Mouse (Mus musculus) monocyte, adult 5-6 weeks (primary cell): Measurements from ENCODE around the gene Actl11. TPM values are rescaled to one million over a fixed set of nuclear protein-coding genes. Genes with fewer than 3 reads are reported as not detected.

Experiments
- total RNA-seq: library from RNA; stranded (forward); fragments of 200-1000, 200-491, 200-594 nt; gene quantifications from 3 replicates; pipeline ENCODE4 v1.2.3, GENCODE M21; 2017

Actl11 gene
- total RNA-seq, 1 experiment from 2014 or later, result 0.19 TPM

Other genes starting within 250 kb of the Actl11 start
- gene Gnat1, start 248.8 kb upstream of the Actl11 start, total RNA-seq, result 1.8 TPM in 1 of 3 replicates, not detected in the others
- not detected in 3 replicates for gene Sema3f, start 218.0 kb upstream of the Actl11 start, total RNA-seq
- gene Rbm5, start 157.5 kb upstream of the Actl11 start, total RNA-seq, result 339 to 489 TPM (median 412 TPM) in 3 replicates
- 166 to 202 TPM (median 177 TPM) in 3 replicates for gene Rbm6, start 55.2 kb upstream of the Actl11 start, total RNA-seq
- 13.0 to 22.8 TPM (median 16.4 TPM) in 3 replicates for gene Mon1a, start 40.3 kb upstream of the Actl11 start, total RNA-seq
- gene Mst1r, start 21.6 kb upstream of the Actl11 start, total RNA-seq, result 0.29 to 3.2 TPM (median 1.6 TPM) in 3 replicates
- not detected in 3 replicates for gene Camkv, start 7.2 kb downstream of the Actl11 start, total RNA-seq
- 1.5 to 1.8 TPM (median 1.6 TPM) in 3 replicates for gene Traip, start 21.7 kb downstream of the Actl11 start, total RNA-seq
- 40.1 to 97.0 TPM (median 50.1 TPM) in 3 replicates for gene Uba7, start 47.0 kb downstream of the Actl11 start, total RNA-seq
- gene Gm20661, start 54.6 kb downstream of the Actl11 start, total RNA-seq, result not detected in 3 replicates
- 3.7 to 14.4 TPM (median 10.5 TPM) in 3 replicates for gene Inka1, start 57.4 kb downstream of the Actl11 start, total RNA-seq
- gene Cdhr4, start 64.0 kb downstream of the Actl11 start, total RNA-seq, result 2.8 TPM in 1 of 3 replicates, not detected in the others
- 1.5 to 2.6 TPM in 2 of 3 replicates, not detected in the other for gene Gm20662, start 67.9 kb downstream of the Actl11 start, total RNA-seq
- 47.0 to 167 TPM (median 102 TPM) in 3 replicates for gene Ip6k1, start 74.0 kb downstream of the Actl11 start, total RNA-seq
- 4.5 to 19.8 TPM (median 15.8 TPM) in 3 replicates for gene Gmppb, start 120.8 kb downstream of the Actl11 start, total RNA-seq
- gene Amigo3, start 124.7 kb downstream of the Actl11 start, total RNA-seq, result 2.5 to 3.5 TPM in 2 of 3 replicates, not detected in the other
- gene Mst1, start 152.0 kb downstream of the Actl11 start, total RNA-seq, result not detected in 3 replicates
- 21.5 to 53.5 TPM (median 30.5 TPM) in 3 replicates for gene Rnf123, start 154.9 kb downstream of the Actl11 start, total RNA-seq
- gene Apeh, start 166.1 kb downstream of the Actl11 start, total RNA-seq, result 63.3 to 124 TPM (median 97.2 TPM) in 3 replicates